Mouse (Mus musculus) heart, adult 2 months (tissue): Measurements from ENCODE around the gene Ttyh3.

Experiments used
- CTCF ChIP-seq: fragments of 200-600 bp; IDR thresholded peaks from 2 replicates; pipeline ENCODE4 v1.8.1; 2022; ENCODE audit warnings: antibody characterized with exemption, mild to moderate bottlenecking, moderate library complexity
- EP300 ChIP-seq: fragments of 200-500 bp; IDR thresholded peaks from 2 replicates; pipeline ENCODE4 v1.6.1; 2011; ENCODE audit warnings: low read depth, low read length, control low read depth; ENCODE audit not compliant: insufficient read depth
- POLR2A ChIP-seq: fragments of 200-500 bp; IDR thresholded peaks from 2 replicates; pipeline ENCODE4 v1.6.1; 2011; ENCODE audit warnings: mild to moderate bottlenecking, low read depth, low read length, control low read depth; ENCODE audit not compliant: insufficient read depth

DNA sequence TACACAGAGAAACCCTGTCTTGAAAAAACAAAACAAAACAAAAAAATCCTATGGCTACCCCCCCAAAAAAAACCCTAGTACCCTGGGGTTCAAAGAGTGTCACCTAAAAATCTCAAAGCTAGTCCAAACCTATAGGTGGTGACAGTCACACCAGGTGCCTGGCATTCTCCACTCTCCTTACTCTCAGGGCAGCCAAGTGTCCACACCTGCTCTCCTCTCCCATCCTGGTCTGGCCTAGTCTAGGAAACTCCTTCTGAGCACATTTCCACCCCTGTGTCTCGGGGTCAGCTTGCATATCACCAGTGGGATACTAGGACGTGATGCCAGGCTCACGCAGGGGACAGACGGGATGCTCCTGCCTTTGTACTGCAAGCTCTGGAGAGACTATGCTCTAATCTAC lies 9.5 kb downstream of the Ttyh3 start:
- TF ChIP-seq POLR2A (no peak), CTCF (no peak), EP300 (no peak)
